Mouse (Mus musculus): ENCODE results near the gene Trank1.
A peak's percentile ranks its signal among the peaks of the same experiment; 100 is the strongest.

The Trank1 gene

DNA sequence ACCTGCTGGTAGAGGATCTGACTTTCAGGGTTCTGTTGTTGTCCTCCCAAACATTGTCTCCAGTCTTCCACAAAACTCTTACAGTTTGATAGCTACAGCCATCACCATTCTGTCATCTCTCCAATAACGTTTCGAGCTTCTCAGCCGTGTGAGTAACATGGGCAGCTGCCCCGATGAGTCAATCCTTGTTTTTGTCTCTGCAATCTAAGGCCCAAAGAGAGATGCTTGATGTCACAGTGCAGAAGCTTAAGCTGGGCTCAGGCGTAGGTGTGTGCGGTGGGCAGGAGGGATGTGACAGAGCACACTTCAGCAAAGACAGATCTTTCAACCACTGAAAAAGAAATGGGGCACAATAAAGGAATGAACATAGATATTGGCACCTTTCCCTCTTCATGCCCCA lies 7.5 kb upstream of the Trank1 start:
- DNase-seq, result no peak

DNA sequence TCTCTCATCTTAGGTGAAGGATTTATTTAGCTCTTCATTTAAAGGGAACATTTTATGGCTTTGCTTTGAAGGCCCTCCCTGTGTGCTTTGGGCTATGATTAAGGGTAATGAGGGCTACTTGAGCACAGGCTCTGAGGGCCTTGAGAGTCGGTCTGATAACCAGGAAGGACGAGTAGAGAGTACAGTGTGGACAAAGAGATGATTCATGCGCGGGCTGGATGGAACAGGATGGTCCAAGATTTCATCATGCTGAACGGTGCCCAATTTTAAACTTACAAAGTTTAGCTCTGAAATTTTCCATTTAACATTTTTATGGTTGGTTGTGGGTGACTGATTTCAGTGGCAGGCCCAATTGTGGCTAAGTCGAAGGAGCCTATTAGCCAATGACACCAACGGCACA lies 5.4 kb upstream of the Trank1 start:
- DNase-seq, result no peak

DNA sequence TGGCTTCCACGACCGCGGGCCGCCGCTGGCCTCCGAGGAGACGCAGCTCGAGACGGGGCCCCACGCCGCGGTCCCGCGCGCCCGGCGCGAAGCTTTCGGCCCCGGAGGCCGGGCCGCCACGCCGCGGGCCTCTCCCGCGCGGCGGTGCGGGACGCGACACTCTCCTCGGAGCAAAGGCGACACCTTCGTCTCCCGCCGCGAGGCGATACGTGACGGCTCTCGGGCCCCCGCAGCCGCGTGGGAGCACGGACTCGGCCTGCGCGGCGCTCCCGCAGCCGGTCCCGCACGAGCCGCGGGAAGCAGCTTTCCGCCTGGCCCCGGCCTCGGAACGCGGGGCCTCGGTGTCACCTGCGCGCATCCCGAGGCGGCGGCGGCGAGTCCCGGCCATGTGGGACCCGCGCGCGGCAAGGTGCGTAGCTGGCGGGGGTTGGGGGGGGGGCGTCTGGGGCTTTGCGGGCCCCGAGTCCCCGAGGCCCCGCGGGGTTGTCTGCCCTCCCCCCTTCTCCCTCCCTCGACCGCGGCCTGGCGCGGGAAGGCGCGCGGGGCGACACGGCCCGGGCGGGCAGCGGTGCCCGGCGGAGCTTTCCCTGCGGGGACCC lies 403 bp downstream of the Trank1 start:
- no peak for DNase-seq

DNA sequence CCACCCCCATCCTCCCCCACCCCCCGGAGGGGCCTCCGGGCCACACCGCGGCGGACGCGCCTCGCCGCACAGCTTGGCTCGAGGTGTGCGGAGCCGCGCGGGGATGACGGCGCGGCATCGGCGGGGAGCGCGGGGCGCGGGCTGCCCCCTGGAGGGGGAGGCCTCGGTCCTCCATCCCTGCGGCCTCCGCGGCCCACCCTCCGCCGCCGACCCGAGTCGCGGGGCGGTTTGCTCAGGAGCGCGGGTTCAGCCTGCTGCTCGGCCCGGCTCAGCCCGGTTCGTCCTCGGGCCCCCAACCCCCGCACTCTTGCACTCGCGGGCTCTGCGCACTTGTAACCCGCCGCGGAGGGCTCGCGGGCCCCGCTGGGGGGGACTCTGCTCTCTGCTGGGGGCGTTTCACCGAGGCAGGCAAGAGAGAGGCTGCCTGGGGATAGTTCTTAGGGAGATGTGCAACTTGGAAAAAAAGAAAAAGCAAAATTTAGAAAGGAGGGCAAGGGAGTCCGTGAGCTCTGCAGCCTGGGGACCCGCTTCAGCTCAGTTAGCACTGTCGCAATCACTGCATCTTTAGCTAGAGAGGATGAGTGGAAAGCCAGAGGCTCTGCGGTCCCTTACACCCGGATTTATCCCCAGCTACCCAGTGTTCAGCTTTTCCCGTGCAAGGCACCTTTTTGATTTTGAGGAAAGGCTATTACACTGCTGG lies 1.1 kb downstream of the Trank1 start:
- no peak for DNase-seq

DNA sequence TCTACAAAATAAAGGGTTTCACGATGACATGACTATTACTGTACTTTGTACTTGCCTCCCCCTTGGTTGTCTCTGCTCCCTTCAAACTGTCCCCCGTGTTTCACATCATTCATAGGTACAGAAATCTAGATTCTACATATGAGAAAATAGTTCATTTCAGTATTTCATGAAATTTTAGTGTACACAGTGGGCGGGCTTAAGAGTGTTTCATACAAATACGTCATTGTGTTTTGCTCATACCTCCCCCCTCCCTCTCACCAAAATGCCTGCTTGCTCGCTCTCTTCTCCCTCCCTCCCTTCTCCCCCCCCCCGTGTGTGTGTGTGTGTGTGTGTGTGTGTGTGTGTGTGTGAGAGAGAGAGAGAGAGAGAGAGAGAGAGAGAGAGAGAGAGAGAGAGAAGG lies 1.8 kb downstream of the Trank1 start:
- no peak for DNase-seq

DNA sequence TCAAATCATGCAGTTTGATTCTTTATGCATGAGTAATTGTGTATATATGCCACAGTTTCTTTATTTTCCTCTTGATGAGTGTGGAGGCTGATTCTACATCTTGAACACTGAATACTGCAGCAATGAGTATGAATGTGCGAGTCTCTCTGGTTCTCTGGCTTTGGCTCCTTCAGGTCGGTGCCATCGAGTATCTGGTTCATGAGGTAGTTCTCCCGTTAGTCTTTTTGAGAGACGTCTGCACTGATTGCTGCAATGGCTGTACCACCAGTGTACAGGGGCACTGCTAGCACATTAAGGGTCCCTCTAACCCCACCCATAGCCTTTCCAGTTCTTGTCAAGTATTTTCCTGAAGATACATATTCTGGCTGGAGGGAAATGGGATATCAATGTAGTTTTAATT lies 2.3 kb downstream of the Trank1 start:
- no peak for DNase-seq

DNA sequence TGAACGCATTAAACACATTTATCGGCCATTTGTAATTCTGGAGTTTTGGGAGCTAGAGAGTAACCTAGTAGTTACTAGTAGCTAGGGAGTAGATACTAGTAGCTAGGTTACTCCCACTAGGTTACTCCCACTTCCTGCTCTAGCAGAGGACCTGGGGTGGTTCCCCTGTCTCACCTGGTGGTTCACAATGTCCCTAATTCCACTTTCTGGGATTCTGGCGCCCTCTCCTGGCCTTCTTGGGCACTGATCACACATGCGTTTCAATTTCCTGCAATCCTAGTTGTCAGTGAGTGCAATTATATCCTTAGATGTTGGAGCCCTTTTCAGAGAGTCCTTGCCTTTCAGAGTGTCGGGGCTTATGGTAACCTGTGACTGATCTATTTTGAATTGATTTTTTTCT lies 2.7 kb downstream of the Trank1 start:
- peak; percentile 49 for DNase-seq

DNA sequence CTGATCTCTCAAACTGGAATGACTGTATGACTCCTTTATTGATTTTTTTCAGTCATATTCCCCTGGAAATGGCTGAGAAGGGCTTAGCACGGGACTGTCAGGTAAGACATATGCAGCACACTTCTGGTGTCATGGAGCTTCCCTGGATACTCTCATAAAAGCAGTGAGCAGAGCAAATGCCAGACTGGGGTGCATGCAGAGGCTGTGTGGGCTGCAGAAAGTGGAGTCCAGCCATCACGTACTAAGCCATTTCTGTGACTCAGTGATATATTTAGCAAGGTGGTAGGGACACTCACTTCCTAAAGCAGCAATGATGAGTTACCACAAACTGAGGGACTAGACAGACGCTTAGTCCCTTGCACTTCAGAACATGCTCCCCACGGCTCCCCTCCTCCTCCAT lies 9.4 kb downstream of the Trank1 start:
- no peak for DNase-seq

DNA sequence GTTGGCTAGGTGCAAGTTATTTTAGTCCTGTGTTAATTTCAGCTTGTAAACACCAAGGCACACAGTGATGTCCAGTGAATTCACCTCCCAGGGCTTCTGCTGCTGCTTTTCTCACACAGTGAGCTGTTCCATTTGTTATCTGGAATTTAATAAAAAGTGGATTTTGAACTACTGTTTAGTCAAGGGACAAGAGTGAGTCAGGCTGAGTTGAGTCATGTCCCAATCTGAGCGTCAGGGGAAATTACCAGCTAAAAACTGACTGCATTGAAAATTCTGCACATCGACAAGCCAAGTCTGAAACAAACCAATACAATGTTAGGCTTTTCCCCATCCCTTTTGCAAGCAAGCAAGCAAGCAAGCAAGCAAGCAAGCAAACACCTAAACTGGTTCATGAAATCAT lies 13.3 kb downstream of the Trank1 start:
- no peak for DNase-seq

DNA sequence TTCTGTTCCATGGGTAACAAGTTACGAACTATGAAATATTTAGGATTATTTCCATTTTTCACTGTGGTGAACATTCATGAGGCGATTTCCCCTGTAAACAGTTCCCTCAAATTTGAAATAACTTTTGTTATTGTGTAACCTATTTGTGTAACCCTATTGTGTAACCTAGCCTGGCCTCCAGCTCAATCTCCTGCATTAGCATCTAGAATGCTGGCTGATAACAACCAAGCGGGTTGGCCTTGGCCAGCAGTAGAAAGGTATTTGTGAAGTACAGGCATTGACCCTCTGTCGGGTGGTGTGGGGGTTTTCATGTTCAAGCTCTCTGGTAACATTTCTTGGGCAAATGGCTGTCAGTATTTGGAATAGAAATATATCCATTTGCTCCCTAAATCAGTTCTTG lies 18.3 kb downstream of the Trank1 start:
- no peak for DNase-seq

DNA sequence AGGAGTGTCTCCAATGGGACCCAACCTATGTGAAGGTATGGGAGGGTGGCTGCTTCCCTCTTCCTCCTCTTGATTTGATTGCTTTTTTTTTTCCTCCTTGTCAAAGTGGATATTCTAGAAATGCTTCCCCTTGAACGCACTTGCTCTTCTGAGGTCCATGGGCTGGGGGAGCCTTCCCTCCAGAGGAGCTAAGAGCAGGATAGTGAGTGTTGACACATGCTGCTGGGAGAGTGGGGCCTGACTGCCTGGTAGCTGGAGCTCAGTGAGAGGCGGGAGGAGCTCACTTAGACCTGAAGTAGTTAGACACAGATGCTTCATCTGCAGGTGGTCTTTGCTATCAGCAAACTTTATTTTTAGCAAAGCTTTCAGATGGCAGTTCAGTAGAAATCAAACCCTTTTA lies 22.3 kb downstream of the Trank1 start:
- DNase-seq, result no peak

DNA sequence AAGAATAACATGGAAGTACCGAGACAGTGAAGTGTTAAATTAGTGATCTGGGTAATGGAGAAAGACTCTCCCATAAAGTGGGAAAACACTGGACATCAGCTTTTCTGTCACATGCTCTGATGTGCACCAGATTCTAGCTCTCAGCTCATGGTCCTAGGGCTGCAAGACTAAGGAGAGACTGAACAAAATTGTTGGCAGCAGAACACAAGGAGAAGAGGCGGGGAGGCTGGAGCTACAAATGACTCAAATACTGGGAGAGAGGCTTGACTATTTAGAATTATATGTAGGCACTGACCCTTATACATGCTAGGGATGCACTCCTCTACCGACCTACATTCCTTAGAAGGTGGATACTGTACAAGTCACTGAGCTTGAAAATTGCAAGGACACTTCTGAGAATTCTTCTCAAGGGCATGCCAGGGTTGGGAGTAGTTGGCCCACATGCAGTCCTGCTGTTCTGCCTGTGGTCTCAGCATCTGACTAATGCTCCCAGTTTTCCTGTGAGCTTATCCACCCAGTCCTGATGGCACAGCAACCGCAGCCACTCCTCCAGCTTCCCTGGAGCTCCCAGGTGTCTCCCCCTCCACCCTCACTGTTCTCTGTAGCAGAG lies 23.1 kb downstream of the Trank1 start:
- DNase-seq, result no peak

DNA sequence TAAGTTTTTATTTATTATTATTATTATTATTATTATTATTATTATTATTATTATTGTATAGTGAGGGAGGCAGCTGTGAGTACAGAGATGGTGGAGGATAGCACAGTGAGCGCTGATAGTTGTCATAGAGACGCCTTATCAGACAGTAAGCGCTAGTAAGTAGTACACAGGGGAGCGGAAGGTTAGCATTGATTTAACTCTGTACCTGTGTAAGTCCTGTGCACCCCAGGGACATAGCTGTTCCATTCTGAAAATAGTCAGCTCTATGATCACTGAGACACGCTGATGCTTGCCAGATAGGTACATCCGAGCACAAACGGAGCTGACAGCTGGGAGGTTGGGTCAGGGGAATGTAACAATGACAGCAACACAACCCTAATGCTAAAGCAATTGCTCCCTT lies 39.7 kb downstream of the Trank1 start:
- no peak for DNase-seq

DNA sequence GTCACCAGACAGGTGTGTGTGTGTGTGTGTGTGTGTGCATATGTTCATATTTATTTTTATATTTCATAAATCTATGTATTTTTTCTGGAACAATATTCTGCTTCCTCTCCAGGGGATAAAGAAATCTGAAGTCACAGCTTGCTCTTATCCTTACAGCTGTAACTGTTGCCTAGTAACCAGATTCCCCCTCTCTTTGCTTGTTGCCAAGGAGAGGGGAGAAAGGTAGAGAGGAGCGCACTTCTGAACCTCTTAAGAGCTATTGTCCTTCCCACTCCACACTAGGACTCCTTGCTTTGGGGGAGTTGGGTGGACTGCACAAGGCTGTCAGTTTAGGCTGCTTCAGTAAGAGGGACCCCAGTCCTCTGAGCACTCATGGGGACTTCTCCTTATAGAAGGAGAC lies 40.1 kb downstream of the Trank1 start:
- no peak for DNase-seq

DNA sequence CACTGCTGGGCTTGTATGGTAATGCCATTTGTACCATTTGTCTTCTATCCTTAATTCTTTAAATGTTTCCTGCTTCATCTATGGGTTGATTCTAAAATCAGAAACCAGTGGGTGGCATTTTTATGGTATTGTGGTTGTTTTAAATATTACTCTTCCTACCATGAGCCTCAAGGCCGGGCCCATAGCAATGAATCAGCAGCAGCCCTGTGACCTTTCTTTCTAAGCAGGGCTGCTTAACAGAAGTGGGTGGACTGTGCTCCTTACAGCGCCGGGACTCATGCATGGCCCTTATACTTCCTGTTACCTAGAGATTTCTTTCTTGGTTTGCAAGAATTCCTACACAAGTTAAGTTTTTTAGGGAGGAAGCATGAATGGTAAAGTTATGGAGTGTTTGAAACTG lies 41.1 kb downstream of the Trank1 start:
- DNase-seq, result no peak

DNA sequence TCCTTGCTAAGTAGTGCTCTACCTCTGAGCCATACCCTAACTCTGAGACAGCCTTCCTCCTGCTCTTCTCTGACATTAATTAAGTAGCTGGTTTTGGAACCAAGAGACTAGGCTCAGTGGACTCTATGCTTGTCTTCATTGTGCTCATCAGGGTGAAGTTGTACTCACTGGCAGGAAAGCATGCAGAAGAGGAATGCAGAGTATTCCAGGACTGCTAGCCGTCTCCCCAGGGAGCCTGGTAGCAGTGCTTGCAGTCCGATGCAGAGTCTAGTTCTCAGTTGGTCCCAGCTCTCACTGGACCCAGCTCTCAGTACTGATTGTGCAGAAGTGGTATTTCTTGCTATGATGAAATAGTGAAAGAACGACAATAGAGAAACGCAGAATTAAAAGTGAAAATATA lies 43.5 kb downstream of the Trank1 start:
- no peak for DNase-seq

DNA sequence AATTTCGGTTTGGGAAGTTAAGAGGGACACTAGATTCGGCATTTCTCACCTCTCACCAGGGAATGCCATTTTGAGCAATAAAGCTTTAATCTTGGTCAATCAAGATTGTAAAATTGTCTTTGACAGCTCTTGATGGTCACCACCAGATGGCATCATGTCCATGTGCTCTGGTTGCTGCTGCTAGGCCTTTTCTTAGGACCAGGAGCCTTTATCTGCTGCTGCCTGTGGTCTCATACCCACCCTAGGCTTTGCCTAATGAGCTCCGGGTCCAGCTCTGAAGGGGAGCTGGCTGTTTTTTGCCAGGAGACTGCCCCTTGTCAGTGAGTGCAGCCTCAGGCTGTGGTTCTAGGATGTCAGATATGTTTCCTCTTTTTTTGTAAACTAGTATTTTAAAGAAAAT lies 44.8 kb downstream of the Trank1 start:
- no peak for DNase-seq

DNA sequence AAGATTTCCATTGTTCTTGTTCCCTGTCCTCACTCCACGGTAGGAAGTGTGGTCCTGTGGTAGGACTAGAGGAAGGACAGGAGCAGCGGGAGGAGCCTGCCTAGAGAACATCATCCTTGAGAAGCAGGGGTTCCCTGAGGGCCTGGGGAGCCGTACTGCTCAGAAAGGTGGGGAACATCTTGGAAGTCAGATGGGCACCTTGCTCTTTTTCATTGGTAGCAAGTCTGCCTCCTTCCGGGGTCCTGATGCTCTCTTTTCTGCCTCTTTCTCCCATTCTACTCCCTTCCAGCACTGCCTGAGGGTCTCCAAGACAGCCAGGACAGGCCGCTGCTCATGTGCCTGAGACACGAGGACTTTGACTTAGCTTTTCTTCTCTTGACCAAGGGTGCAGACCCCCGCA lies 52.1 kb downstream of the Trank1 start:
- DNase-seq, result no peak

DNA sequence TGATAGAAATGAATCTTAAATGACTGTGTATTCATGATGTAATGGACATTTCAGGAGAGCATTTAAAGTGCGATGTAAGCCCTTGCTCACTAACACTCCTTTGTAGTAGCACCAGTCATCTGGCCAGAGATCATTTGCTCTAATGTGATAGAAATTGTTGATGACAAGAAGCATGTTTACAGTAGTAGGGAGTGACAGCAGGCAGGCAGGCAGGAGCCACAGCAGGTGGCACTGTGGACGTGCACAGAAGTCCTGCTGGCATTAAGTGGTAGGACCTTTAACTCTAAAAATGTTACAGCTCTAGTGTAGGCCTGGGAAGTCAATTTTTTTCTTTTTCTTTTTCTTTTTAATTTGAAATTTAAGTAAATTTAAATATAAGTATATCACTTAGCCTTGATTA lies 56.2 kb downstream of the Trank1 start:
- DNase-seq, result no peak

DNA sequence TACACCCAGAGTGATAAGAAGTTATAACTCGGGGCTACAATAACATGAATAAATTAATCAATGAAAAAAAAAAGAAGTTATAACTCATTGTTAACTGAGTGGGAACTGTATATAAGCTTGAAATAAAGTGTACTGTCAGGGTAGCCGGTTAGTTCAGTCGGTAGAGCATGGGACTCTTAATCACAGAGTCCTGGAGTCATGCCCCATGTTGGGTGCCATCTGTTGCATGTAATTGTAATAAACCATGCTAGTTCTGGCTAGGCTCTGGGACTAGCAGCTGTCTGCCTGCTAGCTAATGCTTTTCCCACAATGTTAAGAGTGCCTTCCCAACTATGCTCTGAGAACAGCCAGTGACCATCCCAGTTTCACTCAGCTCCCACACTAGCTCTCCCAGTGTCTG lies 60.5 kb downstream of the Trank1 start:
- DNase-seq, result no peak

DNA sequence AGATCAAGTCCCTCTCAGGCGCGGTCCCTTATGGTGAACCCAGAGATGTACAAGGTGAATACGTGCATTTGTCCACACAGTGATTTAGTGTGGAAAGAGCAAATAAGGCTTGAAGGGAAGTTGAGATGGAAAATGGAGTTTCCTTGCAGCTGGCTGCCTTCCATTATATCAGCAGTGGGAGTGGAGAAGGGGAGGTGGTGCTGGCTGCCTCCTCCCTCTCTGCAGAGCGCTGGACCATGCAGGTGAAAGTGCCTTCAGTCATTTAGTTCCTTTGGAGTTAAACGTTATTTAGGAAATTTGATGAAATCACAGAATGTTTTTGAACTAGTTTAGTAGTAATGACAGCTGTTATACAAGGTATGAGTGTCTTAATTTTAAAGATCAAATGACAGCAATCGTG lies 66.3 kb downstream of the Trank1 start:
- no peak for DNase-seq

DNA sequence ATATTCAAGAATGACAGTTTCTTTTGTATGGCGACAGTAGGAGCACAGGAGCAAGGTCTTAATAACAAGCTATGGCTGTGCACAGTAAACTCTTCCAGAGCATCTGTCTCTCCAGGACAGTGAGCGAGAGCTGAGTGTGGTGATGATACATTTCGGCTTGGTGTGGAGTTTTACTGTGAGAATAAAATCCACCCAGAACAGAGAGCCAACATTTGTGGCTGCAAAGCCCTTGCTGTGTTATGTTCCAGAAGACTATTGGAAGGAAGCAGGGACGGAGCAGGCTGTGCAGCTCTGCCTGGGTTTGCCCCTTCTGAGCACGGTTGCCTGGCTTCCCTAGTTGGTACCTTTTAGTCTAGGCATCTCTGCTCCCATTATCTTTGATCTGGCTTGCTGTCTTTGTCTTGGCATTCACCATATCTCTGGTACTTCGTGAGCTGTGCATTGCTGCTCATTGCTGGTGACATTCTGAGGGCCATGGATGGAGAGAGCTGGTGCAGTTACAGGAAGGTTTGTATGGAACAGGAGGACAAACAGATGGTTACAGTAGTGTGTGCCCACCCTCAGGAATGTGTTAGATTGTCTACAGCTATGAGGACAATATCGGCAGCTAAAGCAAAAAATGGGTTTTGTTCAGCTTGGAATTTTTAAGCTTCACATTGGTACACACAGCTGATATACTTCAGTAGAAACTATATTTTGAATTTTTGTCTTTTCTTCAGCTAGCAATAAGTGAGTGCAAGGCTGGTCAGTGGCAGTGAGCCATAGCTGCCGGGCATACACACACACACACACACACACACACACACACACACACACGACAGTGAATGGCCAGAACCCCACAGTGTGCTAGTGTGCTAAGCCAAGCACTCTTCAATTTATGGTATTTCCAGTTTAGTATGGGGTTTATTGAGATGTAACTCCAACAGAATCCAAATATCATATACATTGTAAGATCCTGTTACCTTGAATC lies 69.8 kb downstream of the Trank1 start:
- DNase-seq, result no peak

DNA sequence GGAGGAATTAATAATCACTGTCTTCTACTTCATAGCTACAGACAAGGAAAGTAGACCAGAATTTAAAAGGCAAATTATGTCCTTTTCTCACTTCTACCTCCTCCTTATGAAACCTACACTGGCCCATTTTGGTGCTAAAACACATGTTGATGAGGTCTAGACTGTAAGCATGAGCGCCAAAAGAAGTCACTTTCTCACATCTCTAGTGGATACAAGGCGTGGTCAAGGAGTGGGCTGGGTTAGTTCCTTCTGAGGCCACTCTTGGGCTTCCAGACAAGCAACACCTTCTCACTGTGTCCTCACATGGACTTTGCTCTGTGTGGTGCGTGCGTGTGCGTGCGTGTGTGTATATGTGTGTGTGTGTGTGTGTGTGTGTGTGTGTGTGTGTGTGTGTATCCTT lies 70.9 kb downstream of the Trank1 start:
- no peak for DNase-seq

DNA sequence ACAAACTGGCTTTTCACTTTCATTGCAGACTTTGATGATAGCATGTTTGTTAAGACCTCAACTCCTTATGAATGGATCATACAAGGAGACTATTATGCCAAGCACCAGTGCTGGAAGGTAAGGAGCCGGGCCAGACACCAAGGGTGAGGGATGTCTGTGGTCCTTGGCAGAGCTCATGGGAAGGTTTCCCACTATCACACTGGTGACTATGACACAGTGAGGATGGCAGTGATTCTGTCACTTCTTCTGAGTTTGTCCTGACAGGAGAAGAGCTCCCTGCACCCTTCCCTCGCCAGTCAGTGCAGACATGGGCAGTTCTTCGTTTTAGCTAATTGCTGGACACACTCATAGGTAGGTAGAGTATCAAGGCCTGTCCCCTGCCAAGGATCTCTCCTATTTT lies 71.5 kb downstream of the Trank1 start:
- no peak for DNase-seq

Measured in thymus, postnatal 14 days (tissue).